Mouse (Mus musculus) layer of hippocampus, postnatal 36 days (tissue): ENCODE measurements around the gene Slc36a4. TPM values are rescaled to one million over a fixed set of nuclear protein-coding genes. Genes with fewer than 3 reads are reported as not detected.

ENCODE experiments used
- total RNA-seq, 2 experiments: library from RNA; stranded (reverse); gene quantifications; 2 replicates each; pipeline ENCODE4 v1.2.3; 2021

The Slc36a4 gene
- total RNA-seq, 2 experiments from 2014 or later, result 45.6 to 47.5 TPM

Other genes with a start within 250 kb of the Slc36a4 start
- gene Smco4, start 216.3 kb upstream of the Slc36a4 start, total RNA-seq, result 1 to 10 TPM; 5.7 to 8.0 TPM
- 1 to 10 TPM in 1 of 2 experiments, under 1 TPM in 1; 0.33 to 1.1 TPM for gene Deup1, start 81.8 kb upstream of the Slc36a4 start, total RNA-seq
- not detected for gene Mtnr1b, start 164.8 kb downstream of the Slc36a4 start, total RNA-seq